Mouse (Mus musculus) lung, adult 18-20 months (tissue): ENCODE measurements at regions not wholly inside any gene's neighbourhood (a gene's known extent, or its start where the extent isn't known, plus 50 kb on each side); places are given as distances from the start of the nearest gene placed in this dataset.

Experiments used
- DNase-seq, 2 experiments: peaks; one replicate each; pipeline ENCODE4 v3.0.0; 2022; ENCODE audit warnings: mixed read lengths in 2 of 2

DNA sequence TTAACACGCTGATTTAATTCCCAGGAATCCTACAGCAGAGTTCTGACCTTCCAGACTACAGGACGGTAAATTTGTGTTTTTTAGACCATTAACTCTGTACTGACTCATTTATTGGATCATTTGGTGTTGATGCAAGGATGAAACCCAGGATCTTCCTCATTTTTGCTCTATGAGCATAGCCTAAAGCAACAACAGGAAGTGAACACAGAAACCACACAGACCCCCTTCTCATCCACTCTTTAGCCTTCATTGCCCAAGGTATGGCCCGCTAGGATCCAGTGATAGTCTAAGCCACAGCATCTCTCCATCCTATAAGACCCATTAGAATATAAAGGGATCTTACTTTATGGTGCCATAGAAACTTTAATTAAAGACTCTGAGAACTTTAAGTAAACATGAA, 56.5 kb upstream of the Grin2b start:
- DNase-seq, result no peak

DNA sequence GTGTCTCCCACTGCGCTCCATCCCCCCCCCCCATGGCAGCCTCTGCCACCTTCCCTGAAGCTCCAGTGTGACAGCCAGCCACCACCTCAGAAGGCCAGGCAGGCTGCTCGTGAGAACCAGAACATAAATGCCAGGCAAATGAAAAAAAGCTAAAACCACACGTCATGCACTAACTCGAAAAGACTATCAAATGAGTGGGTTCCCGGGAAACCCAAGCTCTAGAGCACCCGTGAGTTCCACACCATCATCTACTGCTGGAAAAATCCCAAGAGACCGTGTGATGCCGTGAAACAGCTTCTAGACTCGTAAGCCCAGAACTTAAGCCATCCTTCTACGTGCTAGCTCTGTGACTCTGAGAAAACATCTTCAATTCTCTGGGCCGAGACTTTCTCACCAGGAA, 62.2 kb upstream of the Grin2b start:
- no peak for DNase-seq

DNA sequence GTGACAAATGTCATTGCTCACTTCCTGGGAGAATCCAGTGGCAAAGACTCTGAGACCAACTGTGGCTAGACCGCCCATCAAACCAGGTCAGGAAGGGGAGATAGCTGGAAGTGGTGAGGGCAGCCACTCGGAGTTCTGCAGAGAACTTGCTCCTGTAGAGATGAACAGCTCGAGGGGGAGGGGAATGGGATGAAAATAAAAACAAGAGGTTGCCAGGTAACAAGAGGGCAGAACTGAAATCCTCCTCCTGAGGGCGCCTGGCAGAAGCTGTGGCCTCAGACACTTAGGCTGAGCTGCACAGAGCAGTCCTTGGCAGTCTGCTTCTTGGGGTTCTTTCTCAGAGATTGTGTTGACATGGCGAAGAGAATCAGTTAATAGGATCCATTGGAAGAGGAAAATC, 65.7 kb upstream of the Grin2b start:
- DNase-seq, result peak in 1 of 2 experiments; percentile 11

DNA sequence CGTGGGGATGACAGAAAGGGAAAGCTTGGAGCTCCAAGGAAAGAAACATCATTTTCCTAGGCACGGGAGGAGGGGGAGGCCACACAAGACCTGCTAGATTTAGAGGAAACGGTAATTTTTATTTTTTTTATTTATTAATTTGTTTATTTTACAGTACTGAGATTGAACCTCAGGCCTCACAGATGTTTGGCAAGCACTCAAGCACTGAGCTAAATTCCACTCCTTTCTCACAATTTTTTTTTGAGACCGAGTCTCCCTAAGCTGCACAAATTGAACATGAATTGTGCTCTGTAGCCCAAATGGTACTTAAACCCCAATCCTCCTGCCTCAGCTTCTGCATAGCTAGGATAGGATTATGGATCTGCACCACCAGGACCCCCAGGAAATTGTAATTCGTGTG, 66.1 kb upstream of the Grin2b start:
- DNase-seq, result no peak

DNA sequence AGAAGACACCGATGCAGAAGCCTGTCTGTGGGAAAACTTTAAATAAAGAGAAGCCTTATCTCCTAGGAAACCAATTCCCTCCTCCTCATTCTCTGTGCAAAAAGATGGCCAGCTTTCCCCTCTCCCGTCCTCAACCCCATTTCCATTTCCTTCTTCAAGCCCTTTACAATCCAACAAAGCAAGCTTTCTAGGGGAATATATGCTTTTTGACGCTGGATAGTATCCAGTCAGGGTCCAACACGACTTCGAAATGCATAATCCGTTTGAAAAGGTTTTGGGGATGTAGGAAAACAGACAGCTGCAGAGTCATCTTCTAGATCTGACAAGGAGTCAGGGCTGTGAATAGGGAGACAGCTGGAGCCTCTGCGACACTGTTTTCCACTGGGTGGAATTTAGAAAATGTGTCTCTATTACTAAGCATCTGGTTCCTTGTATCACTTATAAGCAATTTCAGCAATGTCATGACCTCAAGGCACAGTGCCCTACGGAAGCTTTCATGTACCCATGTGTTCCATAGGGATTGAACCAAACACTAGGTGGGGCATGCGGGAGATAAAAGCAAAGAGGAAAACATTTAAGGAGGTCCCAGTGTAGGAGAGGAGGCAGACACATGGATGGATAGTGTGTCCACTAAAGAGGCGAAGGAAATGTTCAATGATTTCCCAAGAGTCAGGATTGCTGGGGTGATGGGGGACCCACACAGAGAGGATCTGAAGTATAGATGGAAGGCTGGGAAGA, 68.4 kb upstream of the Grin2b start:
- no peak for DNase-seq

DNA sequence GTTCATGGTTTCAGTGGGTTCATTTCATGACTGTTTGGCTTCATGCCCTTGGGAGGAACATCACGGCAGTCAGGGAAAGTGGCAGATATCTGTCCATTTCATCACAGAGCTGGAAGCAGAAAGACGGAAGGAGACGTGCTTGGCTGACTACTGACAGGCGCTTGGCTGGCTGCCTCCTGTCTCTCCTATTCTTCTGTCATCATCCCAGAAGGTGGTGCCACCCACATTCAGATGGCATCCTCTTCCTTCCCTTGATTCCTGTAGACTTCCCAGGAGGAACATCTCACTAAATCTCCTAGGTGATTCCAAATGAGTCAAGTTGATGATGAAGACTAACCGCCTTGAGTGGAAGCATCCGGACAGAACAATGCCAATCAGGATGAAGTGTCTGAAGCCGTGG, 71.6 kb upstream of the Grin2b start:
- DNase-seq, result no peak

DNA sequence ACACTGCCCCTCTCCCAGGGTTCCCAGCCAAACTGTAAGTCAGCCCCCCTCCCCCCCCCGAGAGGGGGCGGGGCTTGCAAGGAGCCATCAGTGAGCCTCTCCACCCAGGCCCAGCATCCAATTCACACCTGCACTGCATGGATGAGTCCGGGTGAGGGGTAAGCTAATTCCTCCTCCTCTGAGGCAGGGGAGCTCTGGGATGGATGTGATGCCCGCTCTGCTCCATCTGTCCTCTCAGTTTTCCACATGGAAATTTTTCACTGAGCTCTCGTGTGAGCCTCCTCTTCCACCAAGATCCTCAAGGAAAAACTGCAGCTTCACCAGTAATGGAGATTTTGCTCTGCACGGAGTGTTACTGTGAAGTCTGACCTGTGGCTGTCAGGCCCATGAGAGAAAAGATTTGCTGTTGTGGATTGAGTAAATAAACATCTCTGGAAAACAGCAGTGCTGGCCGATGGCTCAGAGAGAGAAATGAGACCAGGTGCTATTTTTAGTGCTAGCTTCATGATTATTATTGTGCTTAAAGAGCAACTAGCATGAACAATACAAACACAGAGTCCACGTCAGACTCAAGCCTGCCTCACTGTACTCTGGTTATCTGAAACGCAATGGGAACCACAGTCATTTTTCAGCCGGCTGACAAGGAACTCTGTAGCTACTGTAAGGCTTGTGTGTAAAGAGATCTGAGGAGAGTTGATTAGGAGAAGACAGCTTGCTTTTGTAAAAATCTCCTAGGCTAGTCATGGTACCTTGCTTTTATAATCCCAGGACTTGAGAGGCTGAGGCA, 71.4 kb upstream of the Gm8994 start:
- no peak for DNase-seq

DNA sequence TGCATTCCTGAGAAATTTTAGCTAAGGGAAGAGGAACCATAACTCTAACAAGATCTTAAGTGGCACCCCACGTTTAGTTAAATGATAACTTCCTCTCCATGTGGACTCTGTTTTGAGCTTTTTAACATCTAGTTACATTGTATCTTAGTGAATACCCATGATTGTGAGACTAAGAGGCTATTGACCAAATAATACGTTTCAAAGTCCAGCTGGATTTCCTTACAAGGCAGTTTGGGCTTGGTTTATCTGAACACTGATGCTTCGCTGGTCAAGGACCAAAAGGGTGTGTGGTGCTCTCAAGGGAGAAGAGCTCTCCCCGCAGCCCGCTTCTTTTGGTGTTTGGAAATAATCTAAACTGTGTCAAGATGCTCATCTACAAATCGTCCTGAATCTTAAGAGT, 51.6 kb upstream of the Gm8994 start:
- no peak for DNase-seq

DNA sequence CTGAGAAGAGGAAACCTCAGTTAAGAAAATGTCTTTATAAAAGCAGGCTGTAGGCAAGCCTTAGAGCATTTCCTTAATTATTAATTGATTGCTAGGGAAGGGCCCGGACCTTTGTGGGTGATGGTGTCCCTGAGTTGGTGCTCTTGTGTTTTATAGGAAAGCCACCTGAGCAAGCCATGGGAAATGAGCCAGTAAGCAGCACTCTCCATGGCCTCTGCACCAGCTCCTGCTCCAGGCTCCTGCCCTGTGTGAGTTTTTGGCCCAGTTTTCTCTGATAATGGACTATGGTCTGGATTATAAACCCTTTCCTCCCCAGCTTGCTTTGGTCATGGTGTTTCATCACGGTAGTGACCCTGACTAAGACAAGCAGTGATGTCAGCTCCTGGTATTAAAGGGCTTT, 50.6 kb upstream of the Gm8994 start:
- DNase-seq, result no peak
